Mouse (Mus musculus) midbrain, embryonic 14.5 days (tissue): ENCODE measurements around the gene Rusc2. TPM values are rescaled to one million over a fixed set of nuclear protein-coding genes. Genes with fewer than 3 reads are reported as not detected.

Source experiments
- ATAC-seq: fragments of 200-750 bp; cut with Nextera tagmentation; 2 replicates; pipeline ENCODE4 v1.8.0; 2017; ENCODE audit warnings: moderate number of reproducible peaks, moderate library complexity; ENCODE audit not compliant: low FRiP score, low TSS enrichment
- DNase-seq: peaks from one replicate; pipeline ENCODE4 v3.0.0-alpha.2; 2015
- H3K27ac ChIP-seq: fragments of 300-500 bp; sonication (generic); replicated peaks from 2 replicates; pipeline ENCODE4 v1.5.1; 2014; ENCODE audit warnings: mild to moderate bottlenecking, low read depth, low read length, moderate library complexity
- H3K27me3 ChIP-seq: fragments of 300-500 bp; sonication (generic); 2 replicates; pipeline ENCODE4 v1.6.1; 2014; ENCODE audit warnings: low read length, control low read depth, mixed read lengths; ENCODE audit not compliant: control insufficient read depth, insufficient read depth
- H3K36me3 ChIP-seq: fragments of 300-500 bp; sonication (generic); 2 replicates; pipeline ENCODE4 v1.6.1; 2014; ENCODE audit warnings: low read length, control low read depth; ENCODE audit not compliant: control insufficient read depth, insufficient read depth
- H3K4me1 ChIP-seq: fragments of 300-500 bp; sonication (generic); 2 replicates; pipeline ENCODE4 v1.6.1; 2014; ENCODE audit warnings: mild to moderate bottlenecking, antibody characterized with exemption, low read length, control low read depth; ENCODE audit not compliant: control insufficient read depth, insufficient read depth
- H3K4me2 ChIP-seq: fragments of 300-500 bp; sonication (generic); 2 replicates; pipeline ENCODE4 v1.6.1; 2014; ENCODE audit warnings: mild to moderate bottlenecking, low read length, moderate library complexity
- H3K4me3 ChIP-seq: fragments of 300-500 bp; sonication (generic); replicated peaks from 2 replicates; pipeline ENCODE4 v1.5.1; 2014; ENCODE audit warnings: low read depth, low read length
- H3K9ac ChIP-seq: fragments of 300-500 bp; sonication (generic); replicated peaks from 2 replicates; pipeline ENCODE4 v1.6.1; 2014; ENCODE audit warnings: mild to moderate bottlenecking, low read length, moderate library complexity
- H3K9me3 ChIP-seq: fragments of 300-500 bp; sonication (generic); 2 replicates; pipeline ENCODE4 v1.6.1; 2016; ENCODE audit warnings: low read length, control low read depth, mixed read lengths; ENCODE audit not compliant: control insufficient read depth
- WGBS: fragments of 180-500 bp; shearing (Covaris S2); extraction: QIAGEN DNeasy Blood & Tissue Kit; methylation state at CpG from one replicate; pipeline ENCODE4 v1.1.7; 2014; 5-methylcytosine and 5-hydroxymethylcytosine counted together
- polyA plus RNA-seq: library from polyadenylated mRNA; unstranded; fragments of >200 nt; fragmentation: Nextera tagmentation; extraction: Ambion mirVana; gene quantifications from 2 replicates; pipeline ENCODE4 v1.2.1, GENCODE M21; 2014

The Rusc2 gene
- polyA plus RNA-seq, 1 experiment from 2014 or later, result 68.1 TPM

GRCm38 (mm10) chr4:43453413-43453812 is 71.6 kb downstream of the Rusc2 start:
- Histone ChIP-seq H3K4me2 (peak overlapping the region; percentile 47), H3K27ac (no peak overlapping the region), H3K36me3 (0 out of 2 replicates have a peak, but pooled peaks cover 5% of the 10 kb centered on the region), H3K4me3 (peak overlapping the region; percentile 10; the same call in 1 of the 2 replicates), H3K9me3 (no peaks in the 10 kb centered on the region), H3K4me1 (peaks cover 11% of the 10 kb centered on the region; the same call in 1 of the 2 replicates), H3K9ac (0 out of 2 replicates have a peak overlapping the region, but pooled peaks have one; percentile 16), H3K27me3 (no peaks in the 10 kb centered on the region)
- ATAC-seq (no peak), DNase-seq (peak; percentile 40)
- under 1% methylated on average over 18 of the region's 18 CpGs for WGBS

DNA sequence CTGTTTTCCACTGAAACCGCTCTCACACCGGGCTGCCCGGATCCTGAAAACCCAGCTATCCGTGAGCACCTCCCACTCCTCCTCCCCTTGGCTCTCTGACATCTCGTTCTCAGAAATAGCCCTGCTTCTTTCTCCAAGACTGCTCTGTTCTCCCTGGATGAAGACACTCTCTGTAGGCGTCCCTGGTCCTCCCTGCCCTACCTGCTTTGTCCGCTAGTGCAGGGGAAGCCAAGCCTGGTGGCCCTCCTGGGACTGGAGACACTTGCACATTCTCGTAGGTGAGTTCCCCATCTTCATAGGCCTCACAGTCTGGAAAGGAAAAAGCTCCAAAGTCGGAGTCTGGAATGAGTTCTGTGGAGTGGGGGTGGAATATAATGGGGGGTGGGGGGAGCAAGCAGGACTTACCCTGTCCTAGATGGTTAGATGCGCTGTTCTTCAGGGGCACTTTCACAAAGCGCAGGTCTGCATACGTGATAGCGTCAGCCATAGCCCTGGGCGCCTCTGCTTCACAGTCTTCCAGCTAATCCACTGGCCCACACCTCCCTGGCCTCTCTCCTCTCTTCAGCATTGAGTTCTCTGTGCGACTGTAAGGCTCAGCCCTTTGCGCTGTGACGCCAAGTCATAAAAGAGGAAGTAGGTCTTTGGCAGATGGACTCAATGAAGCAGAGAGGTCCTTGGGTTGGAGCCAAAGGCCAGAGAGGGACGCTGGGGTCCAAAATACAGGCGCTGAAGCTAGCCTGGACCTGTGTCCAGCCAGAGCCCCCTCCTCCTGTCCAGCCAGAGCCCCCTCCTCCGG is 72.5 kb downstream of the Rusc2 start, which contains the start of gene Cd72:
Cd72 (minus strand) TSS at position 588 of the 796 bp plus-strand sequence.
- Histone ChIP-seq H3K9me3 (no peaks in the 10 kb centered on the region), H3K9ac (0 out of 2 replicates have a peak within 1 kb of the TSS, but pooled peaks have one; percentile 16), H3K4me3 (peak within 1 kb of the TSS; percentile 10; the same call in 1 of the 2 replicates), H3K4me2 (peak within 1 kb of the TSS; percentile 47), H3K27me3 (no peaks in the 10 kb centered on the region), H3K4me1 (peaks cover 11% of the 10 kb centered on the region; the same call in 1 of the 2 replicates), H3K36me3 (no peaks in the 10 kb centered on the region), H3K27ac (no peak within 1 kb of the TSS)
- WGBS, result 33% methylated on average over 20 of the region's 20 CpGs
- no peak for DNase-seq
- ATAC-seq, result no peak

GRCm38 (mm10) chr4:43456470-43456869 is 74.7 kb downstream of the Rusc2 start:
- 36% methylated on average over 4 of the region's 4 CpGs for WGBS
- Histone ChIP-seq H3K9ac (no peak overlapping the region), H3K4me3 (no peak overlapping the region), H3K4me1 (peaks cover 11% of the 10 kb centered on the region; the same call in 1 of the 2 replicates), H3K36me3 (no peaks in the 10 kb centered on the region), H3K9me3 (no peaks in the 10 kb centered on the region), H3K4me2 (no peak overlapping the region), H3K27me3 (no peaks in the 10 kb centered on the region), H3K27ac (no peak overlapping the region)
- no peak for ATAC-seq
- no peak for DNase-seq

DNA sequence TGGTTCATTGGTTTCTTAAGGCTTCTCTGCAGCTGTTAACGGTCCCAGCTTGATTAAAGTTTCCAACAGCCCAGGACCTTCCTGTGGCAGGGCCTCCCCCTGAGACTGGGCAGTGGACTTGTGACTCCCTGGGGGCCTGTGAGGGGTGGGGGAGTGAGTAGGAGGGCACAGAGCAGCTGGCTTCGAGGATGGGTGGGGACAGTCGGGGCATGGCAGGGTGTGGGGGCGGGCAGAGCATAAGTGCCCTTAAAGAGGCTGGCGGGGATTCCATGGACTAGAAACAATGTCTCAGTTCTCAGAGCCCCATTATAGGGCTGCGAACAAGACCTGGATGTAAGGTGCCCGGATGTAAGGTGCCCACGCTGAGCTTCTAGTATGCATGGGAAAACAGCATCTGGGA is 75.3 kb downstream of the Rusc2 start:
- no peak overlapping the region for H3K27ac ChIP-seq
- H3K4me2 ChIP-seq, result no peak overlapping the region
- no peak for ATAC-seq
- H3K4me1 ChIP-seq, result peaks cover 11% of the 10 kb centered on the region; the same call in 1 of the 2 replicates
- H3K4me3 ChIP-seq, result no peak overlapping the region
- WGBS, result 26% methylated on average over 8 of the region's 8 CpGs
- H3K36me3 ChIP-seq, result no peaks in the 10 kb centered on the region
- H3K27me3 ChIP-seq, result no peaks in the 10 kb centered on the region
- DNase-seq, result no peak
- H3K9ac ChIP-seq, result no peak overlapping the region
- no peaks in the 10 kb centered on the region for H3K9me3 ChIP-seq

DNA sequence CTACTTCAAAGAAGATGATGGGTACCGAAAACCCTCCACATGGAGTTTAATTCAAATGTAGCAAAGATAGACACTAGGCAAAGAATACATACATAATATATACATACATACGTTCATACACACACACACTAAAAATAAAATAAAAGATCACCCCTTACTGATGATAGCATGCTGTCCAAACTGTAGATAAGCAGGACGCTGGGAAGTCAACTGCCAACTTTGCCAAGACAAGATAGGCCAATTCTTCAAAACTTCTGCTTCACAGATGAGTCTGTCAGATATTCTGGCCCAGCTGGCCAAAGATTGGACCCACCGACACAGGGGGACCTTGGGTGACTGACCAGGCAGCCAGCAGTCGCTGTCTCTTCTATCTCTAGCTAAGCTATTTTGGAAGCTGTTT is 81.3 kb downstream of the Rusc2 start:
- Histone ChIP-seq H3K36me3 (no peaks in the 10 kb centered on the region), H3K9me3 (no peaks in the 10 kb centered on the region), H3K9ac (no peak overlapping the region), H3K4me1 (no peaks in the 10 kb centered on the region), H3K27ac (no peak overlapping the region), H3K4me3 (no peak overlapping the region), H3K27me3 (no peaks in the 10 kb centered on the region), H3K4me2 (no peak overlapping the region)
- ATAC-seq (no peak), DNase-seq (no peak)
- 95% methylated on average over 5 of the region's 5 CpGs for WGBS

DNA sequence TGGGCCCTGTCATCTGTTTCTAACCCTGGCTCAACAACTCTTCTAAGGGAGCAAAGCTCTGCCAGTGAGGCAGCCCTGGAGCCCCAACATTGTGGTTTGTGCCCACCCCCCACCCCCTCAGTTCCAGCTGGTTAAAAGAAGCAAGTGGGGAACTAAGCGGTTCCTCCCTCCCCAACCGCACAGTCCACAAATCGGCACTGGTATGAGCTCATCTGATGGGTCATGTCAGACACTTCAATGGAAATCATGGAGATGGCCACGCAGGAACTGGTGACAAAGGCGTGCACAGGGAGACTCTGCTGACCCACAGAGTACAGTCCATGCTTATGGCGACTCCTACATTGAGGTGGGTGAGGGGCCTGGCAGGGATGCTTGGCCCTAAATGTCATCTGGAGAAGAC is 84.2 kb downstream of the Rusc2 start:
- DNase-seq (no peak), ATAC-seq (no peak)
- no peak overlapping the region for H3K9ac ChIP-seq
- H3K9me3 ChIP-seq, result no peaks in the 10 kb centered on the region
- H3K4me3 ChIP-seq, result no peak overlapping the region
- H3K27ac ChIP-seq, result no peak overlapping the region
- H3K4me2 ChIP-seq, result no peak overlapping the region
- 89% methylated on average over 6 of the region's 6 CpGs for WGBS
- no peaks in the 10 kb centered on the region for H3K4me1 ChIP-seq
- no peaks in the 10 kb centered on the region for H3K36me3 ChIP-seq
- no peaks in the 10 kb centered on the region for H3K27me3 ChIP-seq

DNA sequence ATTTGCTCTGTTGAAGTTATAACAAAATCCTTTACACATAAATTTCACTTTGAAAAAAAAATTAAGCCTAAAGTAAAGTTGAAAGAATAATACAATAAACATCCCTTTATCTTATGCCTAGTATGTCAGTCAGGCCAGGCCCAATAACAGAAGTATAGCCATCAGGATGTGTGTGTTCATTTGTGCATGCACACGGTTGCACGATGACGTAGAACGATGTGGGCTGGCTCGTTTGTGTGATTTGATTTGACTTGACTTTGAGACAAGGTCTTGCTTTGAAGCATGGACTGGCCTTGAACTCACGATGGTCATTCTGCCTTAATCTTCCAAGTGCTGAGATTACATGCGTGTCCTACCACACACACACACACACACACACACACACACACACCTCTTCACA is 85.1 kb downstream of the Rusc2 start:
- WGBS, result 93% methylated on average over 7 of the region's 7 CpGs
- ATAC-seq, result no peak
- Histone ChIP-seq H3K9me3 (no peaks in the 10 kb centered on the region), H3K4me3 (no peak overlapping the region), H3K4me2 (no peak overlapping the region), H3K36me3 (no peaks in the 10 kb centered on the region), H3K27me3 (no peaks in the 10 kb centered on the region), H3K27ac (no peak overlapping the region), H3K4me1 (no peaks in the 10 kb centered on the region), H3K9ac (no peak overlapping the region)
- no peak for DNase-seq

DNA sequence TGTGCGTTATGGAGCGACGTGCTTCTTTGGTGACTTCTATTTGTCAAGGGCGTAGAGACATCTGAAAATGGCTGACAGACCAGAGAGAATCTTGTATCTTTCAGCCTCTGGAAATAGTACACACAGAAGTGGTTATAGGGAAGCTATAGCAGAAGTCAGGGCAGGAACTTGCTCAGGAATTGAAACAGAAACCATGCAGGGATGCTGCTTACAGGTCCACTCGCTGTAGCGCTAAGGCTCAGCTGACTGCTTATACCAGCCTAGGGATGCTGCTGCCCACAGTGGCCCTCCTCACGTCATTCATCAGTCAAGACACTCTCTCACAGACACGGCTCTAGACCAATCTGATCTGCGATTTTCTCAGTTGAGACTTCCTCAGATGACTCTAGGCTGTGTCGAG is 88.5 kb downstream of the Rusc2 start:
- H3K4me1 ChIP-seq, result no peaks in the 10 kb centered on the region
- no peak overlapping the region for H3K4me2 ChIP-seq
- no peak for ATAC-seq
- H3K27ac ChIP-seq, result no peak overlapping the region
- DNase-seq, result no peak
- no peaks in the 10 kb centered on the region for H3K36me3 ChIP-seq
- 95% methylated on average over 10 of the region's 10 CpGs for WGBS
- H3K27me3 ChIP-seq, result no peaks in the 10 kb centered on the region
- no peaks in the 10 kb centered on the region for H3K9me3 ChIP-seq
- H3K9ac ChIP-seq, result no peak overlapping the region
- H3K4me3 ChIP-seq, result no peak overlapping the region

GRCm38 (mm10) chr4:43473636-43474035 is 91.9 kb downstream of the Rusc2 start:
- Histone ChIP-seq H3K36me3 (no peaks in the 10 kb centered on the region), H3K9ac (no peak overlapping the region), H3K27me3 (no peaks in the 10 kb centered on the region), H3K4me1 (no peaks in the 10 kb centered on the region), H3K9me3 (no peaks in the 10 kb centered on the region), H3K4me3 (no peak overlapping the region), H3K27ac (no peak overlapping the region), H3K4me2 (no peak overlapping the region)
- DNase-seq (no peak), ATAC-seq (no peak)
- 88% methylated on average over 1 of the region's 1 CpGs for WGBS
